Mouse (Mus musculus) left cerebral cortex, adult 2 months (tissue): ENCODE measurements around the gene Necab3. TPM values are rescaled to one million over a fixed set of nuclear protein-coding genes. Genes with fewer than 3 reads are reported as not detected.

Experiments
- DNase-seq, 2 experiments: peaks; one replicate each; pipeline ENCODE4 v3.0.0; 2021 to 2022; ENCODE audit warnings: low spot score in 2 of 2, mixed read lengths in 1 of 2; ENCODE audit errors: extremely low spot score in 1 of 2
- H3K27ac ChIP-seq: fragments of 200-600 bp; 2 replicates; pipeline ENCODE4 v1.8.1; 2022
- H3K4me3 ChIP-seq: fragments of 200-600 bp; 2 replicates; pipeline ENCODE4 v1.8.1; 2022
- CTCF ChIP-seq: fragments of 200-600 bp; IDR thresholded peaks from 2 replicates; pipeline ENCODE4 v1.8.1; 2022; ENCODE audit warnings: antibody characterized with exemption, mild to moderate bottlenecking, moderate library complexity
- intact Hi-C: fragments of 180-260 bp; cut with DNase I; formaldehyde crosslinking; loops from one replicate; pipeline ENCODE4 v1.15.1; 2025
- total RNA-seq, 2 experiments: library from RNA; stranded (reverse); gene quantifications; 2 replicates each; pipeline ENCODE4 v1.2.3; 2021

The Necab3 gene
- total RNA-seq, 2 experiments from 2014 or later: 79.3 to 82.7 TPM

- intact Hi-C loops: no loop called here
- TF ChIP-seq CTCF: no peak
- DNase-seq: no peak
- H3K27ac ChIP-seq: no peak overlapping the region
- H3K4me3 ChIP-seq: no peak overlapping the region
These were observed 57.9 kb downstream of the Necab3 start for GRCm38 (mm10) chr2:154500758-154501157.

- intact Hi-C loops: no loop called here
- no peak overlapping the region for H3K4me3 ChIP-seq
- H3K27ac ChIP-seq: no peak overlapping the region
- no peak for TF ChIP-seq CTCF
- no peak for DNase-seq
These were observed 58.9 kb downstream of the Necab3 start for GRCm38 (mm10) chr2:154499717-154500247.

- no peak overlapping the region; the same call in 1 of the 2 replicates for H3K27ac ChIP-seq
- TF ChIP-seq CTCF: no peak
- no peak overlapping the region for H3K4me3 ChIP-seq
- intact Hi-C loops: no loop called here
- no peak for DNase-seq
These were observed 60.1 kb downstream of the Necab3 start for GRCm38 (mm10) chr2:154498571-154498970.

GRCm38 (mm10) chr2:154495021-154495420 lies 63.7 kb downstream of the Necab3 start:
- Histone ChIP-seq H3K4me3 (no peak overlapping the region), H3K27ac (no peak overlapping the region)
- no peak for DNase-seq
- intact Hi-C loops: no loop called here
- TF ChIP-seq CTCF: no peak

Other genes with a start within 250 kb of the Necab3 start
- gene Cdk5rap1, start 185.9 kb downstream of the Necab3 start, total RNA-seq: 10 to 100 TPM; 11.5 to 14.3 TPM
- 10 to 100 TPM; 33.9 to 34.1 TPM for gene Snta1, start 150.8 kb downstream of the Necab3 start, total RNA-seq
- 10 to 100 TPM; 54.3 to 57.4 TPM for gene Cbfa2t2, start 122.4 kb downstream of the Necab3 start, total RNA-seq
- gene 1700003F12Rik, start 11.8 kb downstream of the Necab3 start, total RNA-seq: under 1 TPM in 1 of 2 experiments, not detected in 1; 0.70 TPM
- not detected for gene Actl10, start 7.1 kb downstream of the Necab3 start, total RNA-seq
- gene E2f1, start 11.0 kb upstream of the Necab3 start, total RNA-seq: 10 to 100 TPM in 1 of 2 experiments, 1 to 10 TPM in 1; 10.0 to 11.5 TPM
- gene Pxmp4, start 44.8 kb upstream of the Necab3 start, total RNA-seq: 10 to 100 TPM; 12.8 to 14.2 TPM
- 10 to 100 TPM; 11.1 to 11.7 TPM for gene Zfp341, start 54.4 kb upstream of the Necab3 start, total RNA-seq
- not detected for gene 4930519P11Rik, start 54.5 kb upstream of the Necab3 start, total RNA-seq
- 100 to 1,000 TPM; 215 to 217 TPM for gene Chmp4b, start 92.8 kb upstream of the Necab3 start, total RNA-seq
- gene Gm14214, start 211.1 kb upstream of the Necab3 start, total RNA-seq: not detected
- 100 to 1,000 TPM in 1 of 2 experiments, 10 to 100 TPM in 1; 93.2 to 101 TPM for gene Raly, start 232.2 kb upstream of the Necab3 start, total RNA-seq
- not detected for gene a, start 232.5 kb upstream of the Necab3 start, total RNA-seq